Mouse (Mus musculus): ENCODE measurements around the gene Mfge8. TPM values are rescaled to one million over a fixed set of nuclear protein-coding genes. Genes with fewer than 3 reads are reported as not detected.

Mfge8 gene
- polyA plus RNA-seq, 1 experiment from 2014 or later, result 156 TPM

DNA sequence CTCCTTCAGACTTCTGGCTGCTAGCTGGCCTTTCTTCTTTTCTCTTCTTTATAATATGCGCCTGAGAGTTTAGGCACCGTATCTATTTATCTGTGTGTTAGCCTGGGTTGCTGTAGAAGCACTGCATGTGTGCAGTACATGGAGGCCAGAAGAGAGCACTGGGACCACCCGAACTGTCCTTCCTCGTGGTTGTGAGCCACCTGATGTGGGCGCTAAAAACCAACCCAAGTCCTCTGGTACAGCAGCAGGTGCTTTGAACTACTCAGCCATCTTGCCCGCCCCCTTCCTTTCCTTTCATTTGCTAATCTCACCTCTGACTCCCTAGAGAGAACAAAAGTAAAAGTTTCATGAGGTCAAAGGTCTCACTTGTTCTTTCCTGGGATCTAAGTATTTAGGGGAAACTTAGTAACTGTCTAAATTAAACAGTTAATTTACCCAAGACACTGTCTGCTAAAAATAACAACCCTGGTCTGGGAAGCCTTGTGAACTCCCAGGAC, 9.5 kb downstream of the Mfge8 start:
- no peak for DNase-seq (ENCODE audit: low spot score)
- no peaks in the 10 kb centered on the region for H3K4me1 ChIP-seq (ENCODE audit: control insufficient read depth, insufficient read depth, low read length)
- no peaks in the 10 kb centered on the region for H3K27me3 ChIP-seq (replicated peaks; ENCODE audit: control insufficient read depth, insufficient read depth, low read length)
- H3K4me2 ChIP-seq (ENCODE audit: low read length), result no peak overlapping the region
- no peaks in the 10 kb centered on the region for H3K9me3 ChIP-seq (replicated peaks; ENCODE audit: control insufficient read depth, low read length)
- H3K27ac ChIP-seq (ENCODE audit: low read depth, low read length), result no peak overlapping the region
- H3K9ac ChIP-seq (ENCODE audit: low read length), result no peak overlapping the region
- no peak overlapping the region for H3K4me3 ChIP-seq (ENCODE audit: low read depth, low read length)
- WGBS, result 47% methylated on average over 6 of the region's 6 CpGs
- H3K36me3 ChIP-seq (ENCODE audit: control insufficient read depth, insufficient read depth, low read length), result peaks cover 36% of the 10 kb centered on the region; the same call in 1 of the 2 replicates
- ATAC-seq, result no peak

DNA sequence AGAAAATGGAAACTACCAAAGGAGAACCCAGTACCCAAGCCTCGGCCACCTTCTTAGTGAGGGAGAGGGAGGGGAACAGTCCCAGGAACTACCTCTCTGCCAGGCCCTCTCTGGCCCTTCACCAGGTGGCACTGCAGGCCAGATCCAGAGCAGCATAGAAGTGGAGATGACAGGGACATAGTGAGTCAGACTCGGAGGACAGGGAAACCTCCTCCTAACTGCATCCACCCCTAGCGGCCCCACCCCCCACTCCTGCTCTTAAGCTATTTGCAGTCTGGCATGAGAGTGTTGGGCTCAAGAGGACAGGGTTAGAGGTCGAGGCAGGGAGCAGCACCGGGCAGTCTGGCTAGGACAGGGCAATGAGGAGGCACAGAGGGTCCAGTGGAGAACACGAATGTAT, 15.5 kb downstream of the Mfge8 start:
- Histone ChIP-seq H3K9me3 (replicated peaks; ENCODE audit: control insufficient read depth, low read length) (no peaks in the 10 kb centered on the region), H3K27ac (ENCODE audit: low read depth, low read length) (no peak overlapping the region), H3K4me3 (ENCODE audit: low read depth, low read length) (no peak overlapping the region), H3K4me2 (ENCODE audit: low read length) (no peak overlapping the region), H3K9ac (ENCODE audit: low read length) (no peak overlapping the region), H3K4me1 (ENCODE audit: control insufficient read depth, insufficient read depth, low read length) (no peaks in the 10 kb centered on the region), H3K27me3 (replicated peaks; ENCODE audit: control insufficient read depth, insufficient read depth, low read length) (0 out of 2 replicates have a peak, but pooled peaks cover 3% of the 10 kb centered on the region), H3K36me3 (ENCODE audit: control insufficient read depth, insufficient read depth, low read length) (peaks cover 19% of the 10 kb centered on the region; the same call in 1 of the 2 replicates)
- ATAC-seq (no peak), DNase-seq (ENCODE audit: low spot score) (no peak)
- 51% methylated on average over 6 of the region's 6 CpGs for WGBS

DNA sequence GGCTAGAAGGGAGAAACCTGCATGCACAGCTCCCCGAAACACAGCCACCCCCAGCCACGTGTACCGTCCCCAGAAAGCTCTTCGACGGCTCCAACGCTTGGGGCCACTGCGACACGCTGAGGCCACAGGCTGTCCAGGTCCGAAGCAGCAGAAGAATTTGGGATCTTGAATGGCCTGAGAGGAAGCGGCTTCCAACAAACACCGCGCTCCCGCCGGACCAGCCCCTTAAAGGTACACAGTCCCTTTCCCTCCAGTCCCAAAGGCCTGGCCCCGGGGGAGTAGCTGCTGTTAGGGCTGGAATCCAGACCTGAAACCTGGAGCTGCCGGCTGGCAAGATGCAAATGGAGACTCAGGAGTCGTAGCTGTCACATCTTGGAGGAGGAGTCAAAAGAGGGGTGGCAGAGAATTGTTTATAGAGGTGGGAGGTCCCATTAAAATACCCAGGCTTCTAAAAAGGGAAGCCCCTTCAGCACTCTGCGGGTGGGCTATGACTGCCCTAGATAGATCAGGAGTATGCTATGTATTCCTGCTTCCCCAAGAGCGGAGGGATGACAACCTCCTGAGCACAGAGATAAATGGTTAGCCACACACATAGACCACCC, 17.9 kb downstream of the Mfge8 start, which contains the start of gene Hapln3:
Hapln3 (minus strand) TSS at position 176 of the 602 bp plus-strand sequence.
- DNase-seq (ENCODE audit: low spot score), result peak; percentile 44
- Histone ChIP-seq H3K9ac (ENCODE audit: low read length) (peak within 1 kb of the TSS; percentile 26; the same call in 1 of the 2 replicates), H3K4me3 (ENCODE audit: low read depth, low read length) (peak within 1 kb of the TSS; percentile 19), H3K36me3 (ENCODE audit: control insufficient read depth, insufficient read depth, low read length) (peaks cover 12% of the 10 kb centered on the region; the same call in 1 of the 2 replicates), H3K27ac (ENCODE audit: low read depth, low read length) (no peak within 1 kb of the TSS), H3K4me2 (ENCODE audit: low read length) (peak within 1 kb of the TSS; percentile 43), H3K27me3 (replicated peaks; ENCODE audit: control insufficient read depth, insufficient read depth, low read length) (0 out of 2 replicates have a peak, but pooled peaks cover 3% of the 10 kb centered on the region), H3K9me3 (replicated peaks; ENCODE audit: control insufficient read depth, low read length) (no peaks in the 10 kb centered on the region), H3K4me1 (ENCODE audit: control insufficient read depth, insufficient read depth, low read length) (no peaks in the 10 kb centered on the region)
- ATAC-seq, result peak; percentile 42
- 7% methylated on average over 19 of the region's 19 CpGs for WGBS

DNA sequence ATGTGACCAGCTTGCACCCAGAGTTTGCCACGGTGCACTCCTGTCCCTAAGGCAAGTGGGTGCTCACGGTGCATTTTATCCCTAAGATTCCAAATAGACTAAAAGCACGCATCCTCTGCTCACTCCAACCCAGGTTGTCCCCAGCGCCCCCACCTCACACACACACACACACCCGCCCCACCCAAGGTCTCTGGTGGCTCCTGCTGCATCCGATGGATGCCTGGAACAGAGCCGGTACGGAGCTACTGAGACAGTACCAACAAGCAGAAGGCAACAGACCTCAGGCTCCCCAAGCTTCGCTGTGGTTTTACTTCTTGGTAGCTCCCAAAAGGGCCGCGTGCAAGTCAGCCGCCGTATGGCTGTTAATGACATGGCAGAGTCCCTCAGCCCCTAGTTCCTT, 18.5 kb downstream of the Mfge8 start:
- 14% methylated on average over 13 of the region's 13 CpGs for WGBS
- Histone ChIP-seq H3K27ac (ENCODE audit: low read depth, low read length) (no peak overlapping the region), H3K36me3 (ENCODE audit: control insufficient read depth, insufficient read depth, low read length) (peaks cover 8% of the 10 kb centered on the region; the same call in 1 of the 2 replicates), H3K4me2 (ENCODE audit: low read length) (peak overlapping the region; percentile 43), H3K9me3 (replicated peaks; ENCODE audit: control insufficient read depth, low read length) (no peaks in the 10 kb centered on the region), H3K9ac (ENCODE audit: low read length) (peak overlapping the region; percentile 26; the same call in 1 of the 2 replicates), H3K4me1 (ENCODE audit: control insufficient read depth, insufficient read depth, low read length) (no peaks in the 10 kb centered on the region), H3K27me3 (replicated peaks; ENCODE audit: control insufficient read depth, insufficient read depth, low read length) (0 out of 2 replicates have a peak, but pooled peaks cover 3% of the 10 kb centered on the region), H3K4me3 (ENCODE audit: low read depth, low read length) (peak overlapping the region; percentile 19)
- no peak for DNase-seq (ENCODE audit: low spot score)
- ATAC-seq, result peak; percentile 21; the same call in 1 of the 2 replicates

DNA sequence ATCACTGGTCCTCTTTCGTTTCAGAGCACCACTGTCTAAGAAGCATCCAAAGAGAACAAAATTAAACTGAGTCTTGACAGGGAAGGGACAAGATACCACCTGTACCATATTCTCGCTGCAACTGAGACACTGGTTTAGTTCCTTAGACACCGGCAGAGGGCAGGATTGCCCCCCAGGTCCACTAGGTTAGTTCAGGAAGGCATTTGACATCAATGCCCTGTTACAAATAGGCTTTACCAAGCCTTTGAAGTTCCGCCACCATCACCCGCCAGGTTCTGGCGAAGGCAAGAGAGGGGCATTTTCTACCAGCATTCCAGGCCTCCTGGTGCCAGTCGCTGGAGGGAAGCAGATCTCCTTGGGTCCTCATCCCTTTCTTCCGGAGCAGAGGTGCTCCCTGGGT, 19.0 kb downstream of the Mfge8 start:
- WGBS, result 20% methylated on average over 8 of the region's 8 CpGs
- no peak for ATAC-seq
- H3K4me2 ChIP-seq (ENCODE audit: low read length), result peak overlapping the region; percentile 43
- no peak for DNase-seq (ENCODE audit: low spot score)
- 0 out of 2 replicates have a peak, but pooled peaks cover 3% of the 10 kb centered on the region for H3K27me3 ChIP-seq (replicated peaks; ENCODE audit: control insufficient read depth, insufficient read depth, low read length)
- no peaks in the 10 kb centered on the region for H3K9me3 ChIP-seq (replicated peaks; ENCODE audit: control insufficient read depth, low read length)
- H3K36me3 ChIP-seq (ENCODE audit: control insufficient read depth, insufficient read depth, low read length), result peaks cover 8% of the 10 kb centered on the region; the same call in 1 of the 2 replicates
- H3K4me3 ChIP-seq (ENCODE audit: low read depth, low read length), result no peak overlapping the region
- H3K9ac ChIP-seq (ENCODE audit: low read length), result no peak overlapping the region
- H3K4me1 ChIP-seq (ENCODE audit: control insufficient read depth, insufficient read depth, low read length), result no peaks in the 10 kb centered on the region
- H3K27ac ChIP-seq (ENCODE audit: low read depth, low read length), result no peak overlapping the region

DNA sequence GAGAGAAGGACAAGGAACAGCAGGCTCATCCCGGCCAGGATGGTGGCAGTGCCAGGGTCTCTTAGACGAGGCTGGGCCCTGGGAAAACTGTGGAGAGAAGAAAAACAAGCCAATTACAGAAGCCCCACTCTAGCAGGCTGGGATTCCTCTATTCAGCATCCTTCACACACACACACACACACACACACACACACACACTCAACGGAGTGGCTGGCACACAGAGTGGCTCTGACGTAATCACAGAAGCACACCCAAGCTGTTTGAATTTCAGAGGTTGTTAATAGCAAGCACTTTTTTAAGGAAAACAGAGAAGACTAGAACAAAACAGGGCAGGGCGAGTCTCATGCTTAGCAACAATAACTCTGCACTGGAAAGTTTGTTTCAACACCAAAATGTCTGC, 25.4 kb downstream of the Mfge8 start:
- peak; percentile 68 for DNase-seq (ENCODE audit: low spot score)
- no peak overlapping the region for H3K4me3 ChIP-seq (ENCODE audit: low read depth, low read length)
- H3K4me1 ChIP-seq (ENCODE audit: control insufficient read depth, insufficient read depth, low read length), result no peaks in the 10 kb centered on the region
- H3K27me3 ChIP-seq (replicated peaks; ENCODE audit: control insufficient read depth, insufficient read depth, low read length), result no peaks in the 10 kb centered on the region
- H3K4me2 ChIP-seq (ENCODE audit: low read length), result no peak overlapping the region
- 61% methylated on average over 5 of the region's 5 CpGs for WGBS
- no peaks in the 10 kb centered on the region for H3K36me3 ChIP-seq (ENCODE audit: control insufficient read depth, insufficient read depth, low read length)
- H3K9me3 ChIP-seq (replicated peaks; ENCODE audit: control insufficient read depth, low read length), result no peaks in the 10 kb centered on the region
- H3K9ac ChIP-seq (ENCODE audit: low read length), result no peak overlapping the region
- peak; percentile 86 for ATAC-seq
- no peak overlapping the region for H3K27ac ChIP-seq (ENCODE audit: low read depth, low read length)

DNA sequence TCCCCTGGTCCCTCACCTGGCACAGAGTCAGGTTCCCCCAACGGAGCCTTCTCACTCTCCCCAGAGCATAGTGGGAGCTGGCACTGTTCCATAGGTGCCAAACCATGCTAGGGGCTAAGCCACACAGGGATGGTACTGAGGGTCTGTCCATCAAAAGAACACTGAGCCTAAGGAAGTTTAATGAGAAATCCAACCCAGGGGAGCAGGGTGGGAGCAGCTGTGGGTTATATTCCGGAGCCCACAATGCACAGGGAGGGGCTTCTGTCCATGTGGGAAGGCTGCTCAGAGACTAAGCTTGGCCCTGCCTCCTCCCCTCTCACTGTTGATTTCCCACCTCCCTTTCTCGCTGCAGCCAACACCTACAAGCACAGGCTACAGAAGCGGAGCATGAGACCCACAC, 35.0 kb downstream of the Mfge8 start:
- ATAC-seq (peak; percentile 20; the same call in 1 of the 2 replicates), DNase-seq (ENCODE audit: low spot score) (no peak)
- no peaks in the 10 kb centered on the region for H3K9me3 ChIP-seq (replicated peaks; ENCODE audit: control insufficient read depth, low read length)
- H3K4me3 ChIP-seq (ENCODE audit: low read depth, low read length), result no peak overlapping the region
- no peak overlapping the region for H3K9ac ChIP-seq (ENCODE audit: low read length)
- H3K27ac ChIP-seq (ENCODE audit: low read depth, low read length), result no peak overlapping the region
- no peaks in the 10 kb centered on the region for H3K4me1 ChIP-seq (ENCODE audit: control insufficient read depth, insufficient read depth, low read length)
- WGBS, result 36% methylated on average over 4 of the region's 4 CpGs
- H3K4me2 ChIP-seq (ENCODE audit: low read length), result no peak overlapping the region
- no peaks in the 10 kb centered on the region for H3K27me3 ChIP-seq (replicated peaks; ENCODE audit: control insufficient read depth, insufficient read depth, low read length)
- H3K36me3 ChIP-seq (ENCODE audit: control insufficient read depth, insufficient read depth, low read length), result no peaks in the 10 kb centered on the region

DNA sequence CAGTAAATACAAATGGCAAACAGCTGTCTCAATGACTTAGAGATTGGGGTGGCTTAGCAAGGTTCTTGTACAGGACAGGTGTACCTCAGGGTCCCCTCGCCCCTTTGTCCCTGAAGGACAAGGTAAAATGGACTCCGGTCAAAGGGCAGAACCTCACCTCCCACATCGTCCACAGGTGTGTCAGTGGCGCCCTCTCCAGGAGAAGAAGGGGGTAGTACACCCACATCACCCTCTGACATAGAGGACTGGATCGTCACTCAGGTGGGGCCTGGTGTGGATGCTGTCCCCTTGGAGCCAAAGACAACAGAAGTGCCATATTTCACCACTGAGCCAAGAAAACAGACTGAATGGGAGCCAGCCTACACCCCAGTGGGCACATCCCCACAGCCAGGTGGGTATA, 52.4 kb downstream of the Mfge8 start:
- H3K9ac ChIP-seq (ENCODE audit: low read length), result no peak overlapping the region
- no peaks in the 10 kb centered on the region for H3K4me1 ChIP-seq (ENCODE audit: control insufficient read depth, insufficient read depth, low read length)
- H3K9me3 ChIP-seq (replicated peaks; ENCODE audit: control insufficient read depth, low read length), result no peaks in the 10 kb centered on the region
- H3K4me2 ChIP-seq (ENCODE audit: low read length), result no peak overlapping the region
- WGBS, result 76% methylated on average over 5 of the region's 5 CpGs
- no peaks in the 10 kb centered on the region for H3K27me3 ChIP-seq (replicated peaks; ENCODE audit: control insufficient read depth, insufficient read depth, low read length)
- no peak overlapping the region for H3K27ac ChIP-seq (ENCODE audit: low read depth, low read length)
- ATAC-seq (no peak), DNase-seq (ENCODE audit: low spot score) (no peak)
- H3K36me3 ChIP-seq (ENCODE audit: control insufficient read depth, insufficient read depth, low read length), result no peaks in the 10 kb centered on the region
- no peak overlapping the region for H3K4me3 ChIP-seq (ENCODE audit: low read depth, low read length)

DNA sequence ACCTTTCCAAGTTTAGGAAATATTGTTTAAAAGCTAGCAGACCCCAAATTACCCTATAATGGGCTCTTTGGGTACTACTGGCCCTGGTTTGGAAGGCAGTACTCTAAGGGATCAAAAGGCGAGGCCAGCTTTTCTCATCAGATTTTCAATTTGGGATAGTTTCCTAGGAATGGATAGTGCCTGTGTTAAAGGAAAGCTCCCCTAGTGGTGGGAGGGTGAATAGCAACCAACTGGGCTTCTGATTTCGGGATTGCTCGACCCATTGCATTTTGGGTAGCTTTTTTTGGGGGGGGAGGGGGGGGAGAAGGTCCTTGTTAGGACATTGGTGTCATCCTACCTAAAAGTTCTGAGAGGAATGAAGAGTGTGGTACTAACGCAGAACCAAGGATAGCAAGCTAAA, 59.7 kb downstream of the Mfge8 start:
- no peak overlapping the region for H3K27ac ChIP-seq (ENCODE audit: low read depth, low read length)
- no peaks in the 10 kb centered on the region for H3K36me3 ChIP-seq (ENCODE audit: control insufficient read depth, insufficient read depth, low read length)
- H3K4me2 ChIP-seq (ENCODE audit: low read length), result no peak overlapping the region
- no peak overlapping the region for H3K4me3 ChIP-seq (ENCODE audit: low read depth, low read length)
- no peak overlapping the region for H3K9ac ChIP-seq (ENCODE audit: low read length)
- DNase-seq (ENCODE audit: low spot score) (no peak), ATAC-seq (no peak)
- H3K27me3 ChIP-seq (replicated peaks; ENCODE audit: control insufficient read depth, insufficient read depth, low read length), result no peaks in the 10 kb centered on the region
- no peaks in the 10 kb centered on the region for H3K4me1 ChIP-seq (ENCODE audit: control insufficient read depth, insufficient read depth, low read length)
- H3K9me3 ChIP-seq (replicated peaks; ENCODE audit: control insufficient read depth, low read length), result no peaks in the 10 kb centered on the region
- WGBS, result 79% methylated on average over 4 of the region's 4 CpGs
